Comparison of ENCODE assay signal across 30 mouse cellular contexts in the genomic region with DNA sequence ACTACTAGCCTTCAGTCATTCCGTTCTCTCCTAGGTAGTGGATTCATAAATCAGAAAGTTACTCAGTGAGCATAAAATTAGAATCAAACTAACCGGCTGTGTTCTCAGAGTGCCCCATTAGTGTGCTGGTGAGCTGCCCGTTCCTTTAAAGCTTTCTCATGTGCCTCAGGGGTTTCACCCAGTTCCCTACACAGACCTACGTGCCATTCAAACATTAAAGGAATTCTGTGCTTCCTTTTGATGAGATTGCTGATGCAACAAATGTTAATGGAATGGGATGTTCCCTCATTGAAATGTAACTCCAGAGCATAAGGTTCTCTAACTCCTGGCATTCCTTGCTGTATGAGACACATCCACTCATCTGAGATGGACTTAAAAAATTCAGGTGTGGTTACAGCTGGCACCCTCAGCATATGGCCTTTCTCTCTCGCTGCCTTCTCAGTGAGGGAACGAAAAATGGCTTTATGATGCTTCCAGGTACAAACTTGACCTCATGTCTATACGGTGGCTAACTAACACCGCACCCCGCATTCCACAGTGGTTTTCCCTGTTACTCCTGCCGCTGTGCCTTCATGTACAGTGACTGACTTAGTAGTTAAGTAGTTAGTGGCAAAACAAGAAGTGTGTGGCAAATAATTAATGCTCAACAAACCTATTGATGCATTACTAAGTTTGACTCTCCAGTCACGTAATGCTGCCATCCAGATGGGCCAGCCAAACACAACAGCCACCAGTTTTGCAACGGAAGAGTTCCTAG. TPM values are rescaled to one million over a fixed set of nuclear protein-coding genes. Genes with fewer than 3 reads are reported as not detected.
"Had no signal": no experiment of that assay in that cellular context is flagged by ENCODE, and none has a peak within 500 bp of the region (broad histone marks: within the 10 kb centered on the region; RNA-seq: fewer than 3 reads in every experiment).

No protein-coding gene starts in this region.

- H3K4me1 ChIP-seq: liver, embryonic 15.5 days; lung, embryonic 15.5 days; midbrain, embryonic 12.5 days; midbrain, embryonic 15.5 days; neural tube, embryonic 13.5 days had no signal

- H3K27ac ChIP-seq: limb, embryonic 10.5 days; limb, embryonic 13.5 days; liver, embryonic 12.5 days; liver, embryonic 15.5 days; lung, embryonic 15.5 days; midbrain, embryonic 12.5 days; midbrain, embryonic 15.5 days; neural tube, embryonic 13.5 days had no signal

- H3K9ac ChIP-seq: limb, embryonic 13.5 days; liver, embryonic 12.5 days; liver, embryonic 15.5 days; lung, embryonic 15.5 days; midbrain, embryonic 12.5 days; midbrain, embryonic 15.5 days; neural tube, embryonic 13.5 days had no signal

- ATAC-seq: intestine, embryonic 16.5 days; liver, embryonic 12.5 days; midbrain, embryonic 15.5 days had no signal

- H3K27me3 ChIP-seq: limb, embryonic 13.5 days; liver, embryonic 12.5 days; liver, embryonic 15.5 days; lung, embryonic 15.5 days; midbrain, embryonic 12.5 days; midbrain, embryonic 15.5 days; neural tube, embryonic 13.5 days had no signal

- DNase-seq: kidney, adult 2 months; kidney, postnatal 36 days; liver; lung, adult 18-20 months; lung, postnatal 14 days; lung, postnatal 4 days; retina, postnatal 1 day; right cerebral cortex, postnatal 25 days; spleen, adult 18-20 months; thymus, adult 18-20 months; thymus, postnatal 36 days had no signal

- H3K9me3 ChIP-seq: limb, embryonic 10.5 days; limb, embryonic 13.5 days; liver, embryonic 12.5 days; liver, embryonic 15.5 days; lung, embryonic 15.5 days; midbrain, embryonic 12.5 days; midbrain, embryonic 15.5 days; neural tube, embryonic 13.5 days had no signal

- H3K4me2 ChIP-seq: limb, embryonic 13.5 days; liver, embryonic 12.5 days; liver, embryonic 15.5 days; lung, embryonic 15.5 days; midbrain, embryonic 12.5 days; midbrain, embryonic 15.5 days; neural tube, embryonic 13.5 days had no signal

- H3K4me3 ChIP-seq: limb, embryonic 10.5 days; limb, embryonic 13.5 days; liver, embryonic 12.5 days; liver, embryonic 15.5 days; lung, embryonic 15.5 days; midbrain, embryonic 12.5 days; midbrain, embryonic 15.5 days; myocyte; neural tube, embryonic 13.5 days had no signal

- H3K36me3 ChIP-seq: liver, embryonic 15.5 days had no signal

RNA-seq across cellular contexts. Expression of gene Pon1, which starts 54.7 kb away (rescaled TPM):
- total RNA-seq: layer of hippocampus, adult 8-10 months; layer of hippocampus, postnatal 10 days; left cerebral cortex, adult 8-10 months; left cerebral cortex, postnatal 14 days; megakaryocyte progenitor cell, adult 5-6 weeks; megakaryocyte-erythroid progenitor cell, adult 5-6 weeks; monocyte, adult 5-6 weeks; neutrophil, adult 5-6 weeks had no signal
- polyA plus RNA-seq: intestine, embryonic 16.5 days; limb, embryonic 10.5 days; limb, embryonic 13.5 days; lung, embryonic 15.5 days; midbrain, embryonic 12.5 days; myocyte; neural tube, embryonic 13.5 days; testis, adult 2 months had no signal
